Mouse (Mus musculus): ENCODE measurements around the gene Ttyh3. TPM values are rescaled to one million over a fixed set of nuclear protein-coding genes. Genes with fewer than 3 reads are reported as not detected.

Ttyh3 gene
- polyA plus RNA-seq, 1 experiment from 2014 or later = 95.0 TPM

DNA sequence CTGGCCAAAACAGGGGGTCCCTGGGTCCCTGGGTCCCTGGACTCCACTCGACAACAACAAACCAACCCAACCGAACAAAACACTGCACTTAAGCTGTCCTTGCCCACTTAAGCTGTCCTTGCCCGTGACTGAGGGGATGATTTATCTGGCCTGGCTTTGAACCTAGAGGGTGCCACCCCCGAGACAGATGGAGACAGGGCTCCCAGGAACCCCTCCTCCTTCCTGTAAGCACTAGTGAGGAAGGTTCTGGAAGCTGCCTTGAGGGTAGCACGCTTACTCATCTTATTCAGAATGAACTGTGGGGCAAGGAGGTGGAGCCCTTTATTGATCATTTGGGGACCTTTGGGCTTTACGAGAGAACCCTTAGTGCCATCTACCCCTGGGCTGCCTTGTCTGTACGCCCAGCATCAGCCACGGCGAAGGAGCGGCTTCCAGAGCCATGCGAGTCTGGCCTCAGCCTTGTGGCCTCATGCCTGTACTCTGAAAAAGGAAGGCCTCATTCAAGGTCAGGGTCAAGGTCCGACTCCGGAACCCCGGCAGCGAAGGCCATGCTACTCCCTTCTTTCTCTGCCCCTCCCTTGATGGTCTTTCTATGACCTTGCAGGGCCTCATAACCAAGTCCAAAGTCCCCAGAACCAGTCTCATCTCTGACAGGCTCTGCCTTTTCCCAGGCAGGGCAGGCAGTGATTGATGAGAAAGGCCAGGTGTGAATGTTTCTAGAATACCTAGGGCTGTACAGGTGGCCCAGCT, 5.4 kb upstream of the Ttyh3 start:
- no peaks in the 10 kb centered on the region for H3K27me3 ChIP-seq
- CTCF ChIA-PET = no interaction called here
- no peak for DNase-seq (ENCODE audit: low read depth, low spot score)
- no peak for ATAC-seq
- no peak for TF ChIP-seq CTCF (IDR thresholded peaks at IDR 0.05)
- in situ Hi-C loops (cut with MboI; ENCODE audit: low pct_unique_long_range_greater_than_20kb) = no loop called here
- POLR2A ChIA-PET = interaction anchor here (0.6 kb wide), 1 partner anchor 95 kb away, joined by 3 read pairs; no protein-coding TSS in a partner anchor

GRCm38 (mm10) chr5:140652587-140652986, 3.8 kb upstream of the Ttyh3 start:
- no peak for ATAC-seq
- no peaks in the 10 kb centered on the region for H3K27me3 ChIP-seq
- ChIA-PET CTCF (no interaction called here), POLR2A (no interaction called here)
- no peak for DNase-seq (ENCODE audit: low read depth, low spot score)
- TF ChIP-seq CTCF (IDR thresholded peaks at IDR 0.05) = no peak
- in situ Hi-C loops (cut with MboI; ENCODE audit: low pct_unique_long_range_greater_than_20kb) = no loop called here

DNA sequence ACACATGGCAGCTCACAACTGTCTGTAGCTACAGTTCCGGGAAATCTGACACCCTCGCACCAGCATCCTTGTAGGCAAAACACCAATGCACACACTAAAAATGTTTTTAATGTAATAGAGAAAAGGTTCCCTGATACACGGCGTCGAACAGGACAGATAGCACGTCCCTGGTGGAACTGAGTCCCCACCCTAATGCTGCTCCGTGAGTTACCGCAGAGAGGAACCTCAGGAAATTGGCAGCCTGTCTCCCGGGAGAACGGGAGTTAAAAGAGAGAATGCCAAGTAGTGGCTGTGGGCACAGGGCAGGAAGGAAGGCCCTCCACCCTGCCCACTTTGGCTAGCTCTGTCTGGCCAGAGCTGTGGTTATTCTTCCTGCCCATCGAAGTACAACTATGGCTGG, 2.4 kb upstream of the Ttyh3 start:
- ChIA-PET CTCF (interaction anchor here (1.3 kb wide), 1 partner anchor 9 kb away, joined by 3 read pairs; no protein-coding TSS in a partner anchor), POLR2A (no interaction called here)
- no peaks in the 10 kb centered on the region for H3K27me3 ChIP-seq
- DNase-seq (ENCODE audit: low read depth, low spot score) (no peak), ATAC-seq (no peak)
- no peak for TF ChIP-seq CTCF (IDR thresholded peaks at IDR 0.05)
- in situ Hi-C loops (cut with MboI; ENCODE audit: low pct_unique_long_range_greater_than_20kb) = no loop called here

DNA sequence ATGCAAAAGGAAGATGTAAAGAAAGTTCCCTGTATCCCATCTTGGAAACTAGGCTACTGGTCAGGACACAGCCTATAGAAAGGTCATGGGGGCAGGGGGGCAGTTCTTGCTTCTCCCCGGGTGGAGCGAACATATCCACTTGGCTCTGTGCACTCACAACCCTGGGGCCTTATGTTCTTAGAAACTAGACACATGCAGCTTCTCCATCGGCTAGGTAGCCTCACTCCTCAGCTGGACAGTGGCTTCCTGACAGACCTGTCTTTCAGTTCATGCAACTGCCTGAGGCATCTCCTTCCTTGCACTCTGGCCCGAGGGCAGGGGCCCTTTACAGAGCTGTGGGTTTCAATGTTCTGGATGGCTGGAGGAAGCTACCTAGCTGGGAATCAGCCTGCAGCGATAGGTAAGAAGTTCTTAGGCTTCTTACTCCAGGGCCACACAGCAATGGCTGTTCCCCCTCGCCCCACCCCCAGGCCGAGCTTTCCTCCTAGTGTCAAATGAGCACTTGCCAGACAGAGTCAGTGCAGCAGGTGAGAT, 1.1 kb upstream of the Ttyh3 start:
- CTCF ChIA-PET = interaction anchor here (1.0 kb wide), 1 partner anchor 13 kb away, joined by 3 read pairs; no protein-coding TSS in a partner anchor
- TF ChIP-seq CTCF (IDR thresholded peaks at IDR 0.05) = no peak
- DNase-seq (ENCODE audit: low read depth, low spot score) (no peak), ATAC-seq (no peak)
- POLR2A ChIA-PET = interaction anchor here (1.1 kb wide), 1 partner anchor 11 kb away, joined by 4 read pairs; no protein-coding TSS in a partner anchor
- H3K27me3 ChIP-seq = no peaks in the 10 kb centered on the region
- in situ Hi-C loops (cut with MboI; ENCODE audit: low pct_unique_long_range_greater_than_20kb) = loop anchor here (25.0 kb wide), 1 partner anchor 2013 kb away; no protein-coding TSS in a partner anchor

GRCm38 (mm10) chr5:140649101-140649667, 353 bp upstream of the Ttyh3 start:
- DNase-seq (ENCODE audit: low read depth, low spot score) = peak; percentile 93
- CTCF ChIA-PET = interaction anchor here (0.9 to 1.2 kb wide), 5 partner anchors 13 to 170 kb away, joined by 3 to 4 read pairs (median 3); no protein-coding TSS in a partner anchor
- in situ Hi-C loops (cut with MboI; ENCODE audit: low pct_unique_long_range_greater_than_20kb) = loop anchor here (25.0 kb wide), 1 partner anchor 2012 kb away; no protein-coding TSS in a partner anchor
- peak; percentile 83 for ATAC-seq
- POLR2A ChIA-PET = interaction anchor here (1.1 to 1.3 kb wide), 3 partner anchors 9 to 22 kb away, joined by 3 to 5 read pairs (median 4); no protein-coding TSS in a partner anchor
- H3K27me3 ChIP-seq = no peaks in the 10 kb centered on the region
- TF ChIP-seq CTCF (IDR thresholded peaks at IDR 0.05) = no peak

DNA sequence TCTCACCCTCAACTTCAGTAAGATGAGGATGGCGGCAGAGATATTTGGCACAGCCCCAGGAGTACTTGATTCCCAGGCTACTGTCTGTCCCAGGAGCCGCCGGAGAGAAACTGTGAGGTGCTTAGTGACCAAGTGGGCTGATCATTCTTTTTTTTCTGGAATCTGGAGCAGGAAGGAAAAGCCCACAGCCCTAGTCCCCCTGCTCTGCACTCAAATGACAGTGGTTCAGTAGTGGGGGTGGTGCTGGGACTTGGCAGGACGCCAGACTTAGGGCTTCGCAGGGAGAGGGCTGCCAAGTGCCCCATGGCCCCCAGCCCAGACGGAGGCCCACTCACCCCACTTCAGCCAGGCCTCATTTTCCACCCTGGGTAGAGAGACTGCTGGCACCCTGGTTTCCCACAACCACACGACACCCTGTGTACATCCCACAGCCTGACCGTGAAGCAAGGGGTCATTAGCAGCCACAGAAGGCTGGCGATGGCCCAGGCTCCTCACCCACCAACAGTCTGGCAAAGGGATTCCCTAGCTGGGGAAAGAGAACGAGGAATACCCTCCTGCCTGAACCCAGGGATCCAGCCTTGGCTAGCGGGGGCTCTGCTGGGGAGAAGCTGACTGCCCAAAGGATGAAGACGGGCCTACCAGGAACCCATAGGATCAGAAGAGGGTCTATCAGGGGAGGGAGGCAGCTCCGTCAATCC, 861 bp downstream of the Ttyh3 start:
- ATAC-seq = no peak
- no peaks in the 10 kb centered on the region for H3K27me3 ChIP-seq
- ChIA-PET POLR2A (interaction anchor here (1.0 to 1.7 kb wide), 4 partner anchors 8 to 53 kb away, joined by 3 to 5 read pairs (median 4); no protein-coding TSS in a partner anchor), CTCF (interaction anchor here (0.8 to 1.2 kb wide), 3 partner anchors 13 to 169 kb away, joined by 3 to 4 read pairs (median 3); no protein-coding TSS in a partner anchor)
- in situ Hi-C loops (cut with MboI; ENCODE audit: low pct_unique_long_range_greater_than_20kb) = loop anchor here (25.0 kb wide), 1 partner anchor 2011 kb away; no protein-coding TSS in a partner anchor
- no peak for TF ChIP-seq CTCF (IDR thresholded peaks at IDR 0.05)
- peak; percentile 35 for DNase-seq (ENCODE audit: low read depth, low spot score)

DNA sequence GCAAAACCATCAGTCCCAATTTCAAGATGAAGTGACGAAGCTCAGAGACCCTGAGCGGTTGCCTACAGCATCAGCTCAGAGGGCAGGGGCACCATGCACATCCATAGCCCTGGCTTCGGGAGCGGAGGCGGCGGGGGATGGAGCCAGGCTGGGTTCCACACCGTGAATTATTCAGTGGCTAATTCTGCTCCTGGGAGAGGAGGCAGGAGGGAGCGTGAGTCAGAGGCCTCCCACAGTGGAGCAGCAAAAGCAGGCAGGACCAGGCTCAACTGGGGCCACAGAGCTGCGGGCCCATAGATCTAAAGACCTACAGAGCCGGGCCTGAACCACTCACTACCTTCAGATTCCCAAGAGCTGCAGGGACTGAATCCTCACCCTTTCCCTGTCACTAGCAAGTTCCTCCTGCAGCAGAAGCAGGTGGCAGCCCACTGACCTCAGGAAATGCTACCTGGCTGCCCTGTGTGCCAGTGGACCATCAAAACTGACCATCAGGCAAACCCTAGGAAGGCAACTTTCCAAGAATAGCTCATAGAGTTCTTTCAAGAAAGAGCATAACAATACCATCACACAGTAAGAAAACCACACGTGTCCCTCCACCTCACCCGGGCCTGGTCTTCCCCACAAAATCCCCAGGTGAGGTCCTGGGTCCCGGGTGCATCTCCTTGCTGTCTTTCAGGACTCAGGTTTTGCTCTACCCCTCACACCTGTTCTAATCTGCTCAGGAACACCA, 1.6 kb downstream of the Ttyh3 start:
- no peaks in the 10 kb centered on the region for H3K27me3 ChIP-seq
- ChIA-PET CTCF (interaction anchor here (0.8 to 2.0 kb wide), 2 partner anchors 12 to 107 kb away, joined by 3 to 7 read pairs; no protein-coding TSS in a partner anchor), POLR2A (interaction anchor here (0.9 to 1.8 kb wide), 3 partner anchors 11 to 40 kb away, joined by 3 to 11 read pairs (median 4); partner anchors contain the start of gene Lfng)
- in situ Hi-C loops (cut with MboI; ENCODE audit: low pct_unique_long_range_greater_than_20kb) = loop anchor here (25.0 kb wide), 1 partner anchor 2010 kb away; no protein-coding TSS in a partner anchor
- ATAC-seq (peak; percentile 34), DNase-seq (ENCODE audit: low read depth, low spot score) (peak; percentile 59)
- no peak for TF ChIP-seq CTCF (IDR thresholded peaks at IDR 0.05)

DNA sequence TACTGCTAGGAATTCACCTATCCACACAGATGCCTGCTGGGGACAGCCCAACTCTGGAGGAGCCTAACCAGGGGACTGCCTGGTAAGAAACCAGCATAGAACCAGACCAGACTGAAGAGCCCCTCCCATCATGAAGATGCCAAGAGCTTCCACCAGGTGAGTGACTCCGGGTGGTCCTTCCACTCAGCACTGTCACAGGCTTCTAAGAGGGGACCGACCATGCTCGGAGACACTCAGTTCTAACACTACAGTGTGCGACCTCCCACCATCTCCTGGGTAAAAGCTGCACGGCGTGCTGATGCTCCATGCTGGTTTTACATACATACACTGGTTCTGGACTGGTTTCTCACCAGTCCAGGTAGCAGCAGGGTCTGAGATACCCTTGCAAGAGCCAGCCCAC, 2.7 kb downstream of the Ttyh3 start:
- ATAC-seq = no peak
- in situ Hi-C loops (cut with MboI; ENCODE audit: low pct_unique_long_range_greater_than_20kb) = loop anchor here (25.0 kb wide), 1 partner anchor 2009 kb away; no protein-coding TSS in a partner anchor
- no peaks in the 10 kb centered on the region for H3K27me3 ChIP-seq
- TF ChIP-seq CTCF (IDR thresholded peaks at IDR 0.05) = no peak
- DNase-seq (ENCODE audit: low read depth, low spot score) = no peak
- CTCF ChIA-PET = interaction anchor here (1.1 to 2.0 kb wide), 2 partner anchors 36 to 106 kb away, joined by 3 to 7 read pairs; no protein-coding TSS in a partner anchor
- POLR2A ChIA-PET = interaction anchor here (0.9 to 1.8 kb wide), 2 partner anchors 10 to 39 kb away, joined by 3 to 11 read pairs; partner anchors contain the start of gene Lfng

- no peaks in the 10 kb centered on the region for H3K27me3 ChIP-seq
- ATAC-seq (no peak), DNase-seq (ENCODE audit: low read depth, low spot score) (no peak)
- CTCF ChIA-PET = interaction anchor here (1.1 to 2.0 kb wide), 2 partner anchors 36 to 105 kb away, joined by 3 to 7 read pairs; no protein-coding TSS in a partner anchor
- TF ChIP-seq CTCF (IDR thresholded peaks at IDR 0.05) = no peak
- POLR2A ChIA-PET = interaction anchor here (0.6 to 1.8 kb wide), 3 partner anchors 9 to 38 kb away, joined by 3 to 11 read pairs (median 4); partner anchors contain the start of gene Lfng
- in situ Hi-C loops (cut with MboI; ENCODE audit: low pct_unique_long_range_greater_than_20kb) = loop anchor here (25.0 kb wide), 1 partner anchor 2008 kb away; no protein-coding TSS in a partner anchor
These were observed 3.4 kb downstream of the Ttyh3 start for GRCm38 (mm10) chr5:140645454-140645853.
